Mouse (Mus musculus): ENCODE measurements around the gene Fam166a.

DNA sequence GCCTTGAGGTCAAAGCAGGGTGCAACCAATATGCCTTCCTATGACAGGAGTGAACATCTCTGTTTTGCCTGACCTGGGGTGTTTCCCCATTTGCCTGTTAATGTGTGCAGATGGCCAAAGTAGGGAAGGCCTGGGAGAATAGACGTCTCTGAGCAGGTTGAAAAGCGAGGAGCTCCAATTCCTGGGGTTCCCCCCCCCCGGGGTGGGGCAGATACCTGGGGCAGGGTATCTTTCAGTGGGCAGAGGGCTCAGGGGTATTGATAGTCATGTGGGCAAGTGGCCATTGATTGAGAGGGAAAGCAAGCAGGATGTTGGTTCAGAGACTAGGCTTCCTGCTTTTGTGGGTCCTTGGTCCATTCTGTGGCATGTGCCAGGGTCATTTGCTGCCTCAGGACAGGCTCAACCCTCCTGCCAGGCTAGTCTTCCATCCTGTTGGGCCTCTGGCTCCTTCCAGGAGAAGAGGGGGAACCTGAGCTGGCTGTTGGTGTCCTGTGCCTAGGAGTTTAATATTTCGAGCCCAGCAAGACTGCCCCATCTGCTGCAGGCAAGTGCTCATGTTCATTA lies 49.3 kb downstream of the Fam166a start:
- no peak for TF ChIP-seq CHD2 (IDR thresholded peaks at IDR 0.05; ENCODE audit: low read depth, low read length)
- TF ChIP-seq ZNF384 (IDR thresholded peaks at IDR 0.05; ENCODE audit: low read depth, low read length), result no peak
- TF ChIP-seq HCFC1 (IDR thresholded peaks at IDR 0.05; ENCODE audit: borderline replicate concordance, insufficient read depth, low read length), result no peak

Data from ES-E14 (cell line).